Mouse (Mus musculus) G1E-ER4 (cell line): ENCODE measurements around the gene Tmem196. TPM values are rescaled to one million over a fixed set of nuclear protein-coding genes. Genes with fewer than 3 reads are reported as not detected.

Source experiments
- GATA1 ChIP-seq: IDR thresholded peaks from one replicate; pipeline ENCODE4 v1.8.0; 2012; ENCODE audit warnings: low read length, inconsistent platforms
- polyA plus RNA-seq: library from polyadenylated mRNA; stranded (reverse); fragments of >175 nt; gene quantifications from 2 replicates; pipeline ENCODE4 v1.2.3, GENCODE M21; 2012

Tmem196 gene
- polyA plus RNA-seq: not detected in 2 replicates

DNA sequence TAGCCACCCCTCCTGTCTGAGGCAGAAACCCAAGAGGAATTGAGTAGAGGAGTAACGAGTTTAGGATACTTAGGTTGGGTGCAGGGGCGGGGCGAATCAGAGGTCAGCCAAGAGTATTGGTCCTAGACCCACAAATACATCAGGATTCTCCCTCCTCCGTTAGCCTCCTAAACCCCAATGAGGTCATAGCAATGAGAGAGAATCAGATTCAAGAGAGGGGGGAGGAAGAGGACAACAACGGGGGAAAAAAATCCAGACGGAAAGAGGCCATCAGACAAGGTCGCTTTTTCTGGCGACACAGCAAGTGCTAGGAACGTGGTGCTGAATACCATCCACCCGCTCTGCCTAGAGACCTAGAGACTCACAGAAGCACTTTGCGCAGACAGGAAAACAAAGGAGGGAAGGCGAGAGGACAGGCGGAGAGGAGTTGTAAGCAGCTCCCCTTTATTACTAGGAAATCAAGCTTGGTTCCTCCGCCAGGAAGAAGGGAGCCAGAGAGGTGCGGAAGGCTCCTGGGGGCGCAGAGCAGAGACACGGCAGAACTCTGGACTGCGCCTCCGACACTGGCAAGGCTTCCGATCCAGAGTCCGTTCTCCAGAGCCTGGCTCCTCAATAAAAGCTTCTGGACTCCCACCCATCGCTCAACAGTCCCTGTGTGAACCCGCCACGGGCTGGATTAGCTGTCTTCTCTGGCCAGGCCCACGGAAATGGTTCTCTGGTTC, at the start of gene Tmem196:
Tmem196 (plus strand) TSS at position 234 of the 722 bp plus-strand sequence.
- no peak for TF ChIP-seq GATA1

DNA sequence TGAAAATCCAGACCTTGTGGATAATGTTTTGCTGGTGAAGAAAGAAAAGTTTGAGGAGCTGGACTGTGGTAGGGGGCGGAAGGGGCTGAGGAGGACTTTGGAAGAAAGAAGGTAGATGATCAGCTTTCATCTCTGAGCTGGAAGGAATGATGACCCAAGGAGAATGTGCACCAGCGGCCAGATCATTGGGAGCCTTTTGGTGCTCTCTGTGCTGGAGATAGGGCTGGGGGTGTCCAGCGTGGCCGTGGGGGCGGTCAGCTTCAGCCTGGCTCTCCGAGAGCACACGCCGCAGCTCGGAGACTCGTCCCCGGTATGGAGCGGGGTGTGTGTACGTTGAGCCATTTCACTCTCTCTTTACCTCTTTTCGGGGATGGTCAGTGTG, 680 bp downstream of the Tmem196 start:
- no peak for TF ChIP-seq GATA1

DNA sequence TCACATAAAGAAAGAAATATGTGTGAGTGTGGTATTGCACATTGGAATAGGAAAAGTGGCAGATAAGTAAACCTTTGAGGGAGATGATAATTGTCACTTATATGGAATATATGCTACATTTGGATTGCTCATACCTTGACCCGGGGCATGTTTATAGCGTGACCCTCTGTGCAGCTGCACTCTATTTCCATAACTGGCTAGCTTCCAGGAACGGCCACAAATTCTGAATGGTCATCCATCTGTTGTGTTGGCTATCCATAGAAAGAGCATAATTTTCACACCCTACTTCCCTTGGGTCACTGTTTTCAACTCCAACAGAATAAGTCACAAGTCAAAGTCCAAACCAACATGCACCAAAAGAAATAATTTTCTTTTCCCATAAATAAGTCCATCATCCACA, 11.4 kb downstream of the Tmem196 start:
- no peak for TF ChIP-seq GATA1

DNA sequence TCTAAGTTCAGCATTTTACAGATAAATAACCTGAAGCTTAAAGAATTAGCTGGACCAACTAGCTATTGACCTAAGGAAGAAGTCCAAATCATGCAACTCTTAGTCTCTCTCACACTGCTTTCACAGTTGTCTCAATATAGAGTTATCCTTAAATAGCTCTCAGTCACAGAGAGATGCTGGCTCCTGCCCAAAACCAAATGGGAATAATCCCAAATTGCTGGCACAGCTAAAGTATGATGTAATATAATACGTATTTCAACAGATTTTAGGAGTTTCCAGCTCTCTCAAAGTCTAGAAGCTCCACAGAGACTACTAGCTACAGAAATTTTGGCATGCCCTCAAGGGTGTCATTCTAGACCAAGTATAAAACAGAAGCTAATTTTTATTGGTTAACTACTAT, 15.1 kb downstream of the Tmem196 start:
- TF ChIP-seq GATA1: no peak

DNA sequence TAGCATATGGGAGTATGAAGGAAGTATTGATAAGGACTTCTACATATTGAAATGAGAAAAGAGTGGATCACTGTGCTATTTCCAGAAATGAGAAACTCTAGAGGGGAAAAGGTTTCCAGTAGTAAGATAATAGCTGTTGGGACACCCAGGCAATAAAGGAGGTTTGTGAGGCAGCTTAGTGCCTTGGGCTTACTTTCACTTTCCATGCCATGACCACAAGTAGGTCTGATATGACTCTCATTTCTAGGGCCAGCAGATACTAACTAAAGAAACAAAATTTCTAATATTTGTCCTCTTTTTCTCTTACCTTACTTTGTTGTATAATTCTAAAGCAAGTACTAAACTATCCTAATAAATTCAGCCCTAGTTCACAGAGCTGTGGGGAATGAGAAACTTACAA, 19.8 kb downstream of the Tmem196 start:
- TF ChIP-seq GATA1: no peak

DNA sequence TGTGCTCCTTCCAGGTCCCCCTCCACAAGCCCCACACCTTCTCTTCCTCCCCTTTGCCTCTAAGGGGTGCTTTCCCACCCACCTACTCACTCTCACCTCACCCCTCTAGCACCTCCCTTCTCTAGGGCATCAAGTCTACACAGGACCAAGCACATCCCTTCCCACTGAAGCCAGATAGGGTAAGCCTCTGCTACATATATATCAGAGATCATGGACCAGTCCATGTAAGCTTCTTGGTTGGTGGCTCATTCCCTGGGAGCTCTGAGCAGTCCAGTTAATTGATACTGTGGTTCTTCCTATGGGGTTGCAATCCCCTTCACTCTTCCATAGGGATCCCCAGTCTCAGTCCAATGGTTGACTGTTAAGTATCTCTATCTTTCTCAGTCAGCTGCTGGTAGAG, 24.4 kb downstream of the Tmem196 start:
- no peak for TF ChIP-seq GATA1

DNA sequence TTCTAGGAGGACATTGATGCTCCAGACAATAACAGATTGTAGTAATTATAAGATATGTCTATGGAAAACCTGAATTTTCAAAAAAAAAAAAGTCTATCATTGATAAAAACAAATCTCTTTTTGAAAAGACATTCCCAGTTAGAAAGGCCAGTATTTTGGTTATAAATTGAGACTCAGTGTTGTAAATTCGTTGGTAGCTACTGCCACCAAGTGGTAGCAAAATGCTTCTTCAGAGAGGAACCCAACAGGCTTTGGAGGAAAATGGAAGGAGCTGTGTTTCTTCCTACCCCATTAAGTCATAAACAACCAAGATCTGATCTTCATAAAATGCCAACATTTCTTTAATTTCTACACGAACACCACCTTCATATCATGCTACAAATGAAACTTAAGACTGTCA, 36.1 kb downstream of the Tmem196 start:
- TF ChIP-seq GATA1: no peak

DNA sequence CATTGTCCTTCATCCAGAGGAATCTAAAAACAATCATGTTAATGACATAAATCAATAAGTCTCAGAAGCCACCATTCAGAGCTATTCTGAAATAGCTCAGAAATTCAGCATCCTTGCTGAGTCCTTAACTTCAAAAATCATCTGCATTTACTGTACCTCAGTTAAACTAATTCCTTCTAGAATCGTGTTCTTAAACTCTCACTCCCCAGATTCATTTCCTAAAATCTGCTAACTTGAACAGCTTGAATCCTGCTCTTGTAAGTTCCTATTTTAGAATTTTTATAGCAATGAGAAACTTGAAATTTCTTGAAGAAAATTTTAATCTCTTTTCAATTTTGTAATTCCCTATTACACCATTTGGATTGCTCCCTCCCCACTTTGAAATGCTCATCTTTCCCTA, 52.6 kb downstream of the Tmem196 start:
- TF ChIP-seq GATA1: no peak

DNA sequence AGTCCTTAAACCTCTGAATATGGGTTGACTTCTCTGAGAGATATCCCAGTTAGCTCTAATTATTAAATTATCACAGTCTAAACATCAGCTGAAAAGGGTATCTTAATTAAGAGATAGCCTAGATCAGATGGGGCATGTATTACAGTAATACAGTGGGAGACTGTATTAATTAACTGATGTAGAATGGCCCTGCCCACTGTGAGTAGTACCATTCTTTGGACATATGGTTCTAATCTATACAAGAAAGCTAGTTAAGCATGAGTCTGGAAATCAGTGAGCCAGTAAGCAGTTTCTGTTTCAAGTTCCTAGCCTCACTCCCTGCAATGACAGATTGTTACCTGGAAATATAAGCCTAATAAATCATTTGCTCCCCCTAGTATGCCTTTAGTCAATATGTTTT, 58.7 kb downstream of the Tmem196 start:
- TF ChIP-seq GATA1: no peak

DNA sequence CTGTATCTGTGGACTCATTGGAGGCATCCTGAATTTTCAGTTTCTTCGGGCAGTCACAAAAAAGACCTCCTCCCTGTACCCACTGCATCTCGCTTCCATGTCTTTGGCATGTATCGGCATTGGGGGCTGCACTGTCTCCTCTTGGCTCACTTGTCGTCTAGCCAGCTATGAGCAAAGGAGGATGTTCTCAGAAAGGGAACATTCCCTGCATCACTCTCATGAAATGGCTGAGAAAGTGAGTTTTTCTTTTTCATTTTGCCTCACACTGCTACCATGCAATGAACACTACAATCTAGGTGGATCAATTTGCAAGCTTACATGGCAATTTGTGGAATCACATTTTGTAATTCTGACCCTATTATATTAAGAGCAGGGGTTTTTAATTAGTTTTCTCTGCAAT, 69.1 kb downstream of the Tmem196 start:
- no peak for TF ChIP-seq GATA1

DNA sequence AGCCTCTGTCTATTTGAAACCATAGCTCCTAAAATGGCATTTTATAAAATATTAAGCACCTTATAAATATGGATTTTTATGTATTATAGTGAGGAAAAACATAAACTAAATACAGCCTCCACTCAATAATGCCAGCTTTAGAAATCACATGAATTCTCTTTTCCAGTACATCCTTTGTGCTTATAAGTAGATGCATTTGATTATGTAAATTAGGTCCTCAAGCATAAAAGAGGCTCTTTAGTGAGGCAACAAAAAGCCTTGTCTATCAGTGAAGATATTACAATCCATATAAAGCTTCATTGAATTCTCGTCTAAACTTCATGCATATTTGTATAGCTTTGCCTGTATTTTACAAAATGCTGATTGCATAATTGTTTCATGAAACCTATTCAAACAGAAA, 69.6 kb downstream of the Tmem196 start:
- no peak for TF ChIP-seq GATA1
